Mouse (Mus musculus) lung, adult 2 months (tissue): ENCODE measurements around the gene Slc23a2. TPM values are rescaled to one million over a fixed set of nuclear protein-coding genes. Genes with fewer than 3 reads are reported as not detected.
A peak's percentile ranks its signal among the peaks of the same experiment; 100 is the strongest.

Experiments used
- DNase-seq: peaks from one replicate; pipeline ENCODE4 v3.0.0; 2022
- H3K4me1 ChIP-seq: fragments of 200-500 bp; 2 replicates; pipeline ENCODE4 v1.6.1; 2011; ENCODE audit warnings: low read length; ENCODE audit not compliant: control insufficient read depth, insufficient read depth
- H3K4me3 ChIP-seq: fragments of 200-500 bp; replicated peaks from 2 replicates; pipeline ENCODE3; 2011; ENCODE audit warnings: low read depth, mild to moderate bottlenecking, control low read depth, low read length; ENCODE audit errors: extremely low read depth
- CTCF ChIP-seq: fragments of 200-500 bp; IDR thresholded peaks from 2 replicates; pipeline ENCODE4 v1.5.1; 2011; ENCODE audit warnings: mild to moderate bottlenecking, low read length, control low read depth; ENCODE audit not compliant: insufficient read depth
- POLR2A ChIP-seq: fragments of 200-500 bp; IDR thresholded peaks from 2 replicates; pipeline ENCODE4 v1.6.1; 2011; ENCODE audit warnings: low read depth, mild to moderate bottlenecking, control low read depth, low read length, borderline replicate concordance; ENCODE audit errors: extremely low read depth
- WGBS: fragments of 180-500 bp; shearing (Covaris S2); methylation state at CpG from one replicate; pipeline ENCODE4 v1.1.7; 2018; 5-methylcytosine and 5-hydroxymethylcytosine counted together
- polyA plus RNA-seq: library from polyadenylated mRNA; depleted of rRNA; stranded (reverse); fragments of >200 nt; gene quantifications from 2 replicates; pipeline ENCODE4 v1.2.3, GENCODE M21; 2012; rRNA removed

Slc23a2 gene
- polyA plus RNA-seq = 82.2 and 83.1 TPM in 2 replicates

- peak; percentile 50 for DNase-seq
- H3K4me1 ChIP-seq = peaks cover 7% of the 10 kb centered on the region
- no peak; the same call in 1 of the 2 replicates for TF ChIP-seq POLR2A
- no peak for TF ChIP-seq CTCF
- peak within 1 kb of the TSS; percentile 81 for H3K4me3 ChIP-seq
- 1% methylated on average over 52 of the region's 68 CpGs for WGBS
Observed at GRCm38 (mm10) chr2:132144971-132145691, at the start of gene Slc23a2. TSS of gene Slc23a2 (minus strand) at chr2:132145108.

DNA sequence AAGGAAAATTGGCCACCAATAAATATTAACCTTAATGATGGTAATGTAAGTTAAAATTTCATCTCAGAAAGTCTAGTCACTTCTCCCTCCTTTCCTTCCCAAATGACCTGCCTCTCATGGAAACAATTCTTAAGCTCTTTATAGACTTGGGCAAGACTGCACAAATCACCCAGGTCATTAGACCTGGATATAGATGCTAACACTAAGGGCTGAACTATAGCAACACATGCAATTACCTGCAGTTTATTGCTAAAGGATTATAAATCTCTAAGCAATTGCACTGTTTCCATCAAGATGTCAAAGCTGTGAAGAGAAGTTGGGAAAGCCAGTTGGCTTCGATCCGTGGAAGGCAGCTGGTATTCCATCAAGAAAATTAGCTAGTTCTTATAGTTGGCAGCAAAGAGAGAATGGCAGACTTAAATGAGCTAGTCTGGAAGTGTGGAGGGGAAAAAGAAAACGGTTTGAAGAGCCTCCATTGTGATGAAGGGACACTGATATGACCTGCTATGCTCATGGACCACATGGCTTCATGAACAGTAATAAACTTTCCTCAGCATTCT lies 45.8 kb upstream of the Slc23a2 start:
- H3K4me1 ChIP-seq = no peaks in the 10 kb centered on the region
- no peak overlapping the region for H3K4me3 ChIP-seq
- TF ChIP-seq CTCF (no peak), POLR2A (no peak)
- no peak for DNase-seq
- WGBS = 81% methylated on average over 3 of the region's 3 CpGs

GRCm38 (mm10) chr2:132183874-132184273 lies 39.0 kb upstream of the Slc23a2 start:
- 73% methylated on average over 6 of the region's 6 CpGs for WGBS
- no peak for DNase-seq
- no peak for TF ChIP-seq CTCF
- no peak for TF ChIP-seq POLR2A
- Histone ChIP-seq H3K4me3 (no peak overlapping the region), H3K4me1 (no peaks in the 10 kb centered on the region)

DNA sequence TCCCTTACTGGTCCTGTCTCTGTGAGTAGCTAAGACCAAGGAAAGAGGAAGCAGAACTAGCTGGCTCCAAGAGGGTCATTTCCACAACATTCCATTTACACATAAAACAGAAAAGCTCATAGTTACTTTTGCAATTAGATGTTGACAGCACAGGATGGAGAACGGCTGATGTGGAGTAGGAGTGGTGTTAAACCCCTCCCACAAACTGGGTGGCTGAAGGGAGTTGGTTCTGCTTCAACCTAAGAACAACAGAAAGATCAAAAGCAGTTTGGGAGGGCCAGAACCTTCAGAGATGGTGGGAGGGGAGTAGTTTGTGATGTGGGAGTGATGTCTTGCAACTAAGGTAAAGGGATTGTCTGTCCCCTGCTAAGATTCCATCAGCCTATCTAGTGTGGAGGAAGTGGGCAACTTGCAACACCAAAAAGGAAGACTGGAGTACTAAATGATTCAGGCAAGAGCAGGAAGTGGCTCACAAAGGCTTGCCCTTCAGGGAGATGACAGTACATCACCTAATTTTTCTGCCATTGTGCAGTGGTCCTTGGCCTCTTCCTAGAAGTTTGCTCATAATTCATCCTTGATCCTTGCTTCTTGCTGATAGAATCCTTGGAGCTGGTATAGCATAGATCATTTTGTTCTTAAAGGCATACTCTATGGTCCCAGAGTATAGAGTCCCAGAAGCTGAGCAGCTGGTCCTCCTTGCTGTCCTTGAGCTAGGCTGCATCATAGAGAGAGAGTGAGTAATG lies 35.7 kb upstream of the Slc23a2 start:
- Histone ChIP-seq H3K4me1 (no peaks in the 10 kb centered on the region), H3K4me3 (no peak overlapping the region)
- WGBS = 22% methylated on average over 1 of the region's 1 CpGs
- no peak for DNase-seq
- TF ChIP-seq CTCF = no peak
- TF ChIP-seq POLR2A = no peak

DNA sequence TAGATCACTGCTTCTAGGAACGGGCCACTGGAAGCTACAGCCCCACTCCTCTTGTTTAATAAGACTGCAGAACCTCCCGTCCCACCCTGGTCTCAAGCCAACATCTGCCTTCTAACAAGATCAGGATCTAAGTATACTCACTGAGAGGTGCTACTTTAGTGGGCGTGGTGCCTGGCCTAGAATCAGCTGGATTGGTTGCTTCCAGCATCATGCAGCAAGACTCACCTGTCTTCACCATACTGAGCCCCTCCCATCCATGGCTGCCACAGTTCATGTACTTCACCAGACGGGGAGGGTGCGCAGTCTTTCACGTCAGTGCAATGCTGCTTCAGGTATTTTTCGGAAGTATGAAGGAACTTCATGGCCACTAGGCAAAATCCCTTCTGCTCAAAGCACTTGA lies 34.5 kb upstream of the Slc23a2 start:
- Histone ChIP-seq H3K4me1 (no peaks in the 10 kb centered on the region), H3K4me3 (no peak overlapping the region)
- no peak for DNase-seq
- 86% methylated on average over 7 of the region's 7 CpGs for WGBS
- TF ChIP-seq POLR2A (no peak), CTCF (no peak)

- no peak overlapping the region for H3K4me3 ChIP-seq
- TF ChIP-seq POLR2A (no peak), CTCF (no peak)
- no peak for DNase-seq
- 86% methylated on average over 9 of the region's 9 CpGs for WGBS
- H3K4me1 ChIP-seq = no peaks in the 10 kb centered on the region
Observed at GRCm38 (mm10) chr2:132177406-132177805, 32.5 kb upstream of the Slc23a2 start.

DNA sequence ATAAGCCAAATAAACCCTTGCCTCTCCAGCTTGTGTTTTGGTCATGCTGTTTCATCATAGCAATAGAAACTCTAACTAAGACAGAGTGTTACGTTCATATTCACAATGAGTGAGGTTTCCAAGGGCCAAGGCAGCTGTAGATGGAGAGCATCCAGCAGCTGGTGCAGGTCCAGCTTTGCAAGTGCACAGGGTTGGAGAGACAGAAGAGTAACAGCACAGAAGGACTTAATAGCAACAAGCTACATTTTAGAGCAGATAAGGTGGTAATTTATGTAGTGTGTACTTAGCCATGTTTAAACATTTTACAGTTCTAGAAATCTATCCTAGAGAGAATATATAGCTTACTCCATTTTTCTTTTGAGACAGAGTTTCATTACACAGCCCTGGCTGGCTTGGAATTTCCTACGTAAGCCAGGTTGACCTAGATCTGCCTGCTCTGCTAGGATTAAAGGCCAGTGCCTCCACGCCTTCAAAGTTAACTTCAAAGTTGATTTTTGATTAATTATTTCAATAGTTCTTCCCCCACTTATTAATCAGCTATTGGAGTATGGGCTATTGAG lies 31.5 kb upstream of the Slc23a2 start:
- WGBS = 65% methylated on average over 3 of the region's 3 CpGs
- Histone ChIP-seq H3K4me1 (no peaks in the 10 kb centered on the region), H3K4me3 (no peak overlapping the region)
- DNase-seq = no peak
- TF ChIP-seq POLR2A (no peak), CTCF (no peak)

DNA sequence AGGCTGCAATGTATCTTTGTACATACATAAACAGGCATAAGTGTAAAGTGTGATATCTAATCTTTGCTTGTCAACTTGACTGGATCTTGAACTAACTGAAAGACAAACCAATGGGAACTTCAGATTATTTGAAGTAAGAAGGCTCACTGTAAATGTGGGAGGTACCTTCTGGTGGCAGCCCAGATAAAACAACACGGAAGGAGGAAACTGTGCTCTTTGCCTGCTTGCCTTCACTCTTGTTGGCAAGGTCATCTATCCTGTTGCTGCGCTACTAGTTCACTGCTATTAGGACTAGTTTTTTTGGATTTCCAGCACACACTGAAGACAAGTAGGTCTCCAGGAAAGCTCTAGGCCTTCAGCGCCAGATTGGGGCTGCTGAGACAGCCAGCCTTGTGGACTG lies 29.1 kb upstream of the Slc23a2 start:
- Histone ChIP-seq H3K4me1 (no peaks in the 10 kb centered on the region), H3K4me3 (no peak overlapping the region)
- 87% methylated on average over 3 of the region's 3 CpGs for WGBS
- no peak for DNase-seq
- no peak for TF ChIP-seq CTCF

DNA sequence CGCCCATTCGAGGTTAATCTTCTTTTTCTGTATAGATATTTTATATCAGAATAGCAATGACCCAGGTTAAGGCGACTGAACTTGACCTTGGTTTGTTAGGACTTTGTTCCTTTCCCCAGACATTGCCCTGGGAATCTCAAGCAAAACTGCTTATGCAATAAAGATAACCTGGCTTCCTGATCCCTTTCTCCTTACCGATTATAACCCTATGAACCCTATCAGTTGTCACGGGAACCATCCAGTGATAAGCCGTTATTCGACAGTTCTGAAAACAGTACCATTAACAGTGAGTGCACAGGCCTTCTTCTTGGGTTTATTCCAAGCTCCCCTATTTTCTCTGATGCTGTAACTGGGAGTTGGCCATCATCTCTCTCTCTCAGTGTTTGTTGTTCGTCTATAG lies 27.0 kb upstream of the Slc23a2 start:
- Histone ChIP-seq H3K4me1 (no peaks in the 10 kb centered on the region), H3K4me3 (no peak overlapping the region)
- 60% methylated on average over 8 of the region's 8 CpGs for WGBS
- DNase-seq = no peak
- no peak for TF ChIP-seq POLR2A
- TF ChIP-seq CTCF = no peak

DNA sequence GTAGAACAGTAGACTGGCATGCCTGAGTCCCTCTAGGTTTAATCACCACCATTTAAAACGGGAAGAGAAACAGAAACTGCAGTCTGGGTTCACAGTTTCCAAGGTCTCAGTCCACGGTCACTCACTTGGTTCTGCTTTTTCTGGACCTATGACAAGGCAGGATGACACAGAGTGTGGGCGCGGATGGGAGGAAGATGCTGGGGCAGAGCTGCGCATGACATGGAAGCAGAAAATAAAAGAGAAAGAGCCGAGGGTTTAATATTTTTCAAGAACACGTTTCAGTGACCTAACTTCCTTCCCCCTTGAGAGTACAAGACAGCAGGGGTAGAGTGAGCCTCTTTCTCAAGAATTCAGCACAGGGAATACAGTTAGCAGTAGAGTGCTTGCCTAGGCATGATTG lies 24.2 kb upstream of the Slc23a2 start:
- 70% methylated on average over 7 of the region's 7 CpGs for WGBS
- TF ChIP-seq CTCF = no peak
- H3K4me1 ChIP-seq = no peaks in the 10 kb centered on the region
- H3K4me3 ChIP-seq = no peak overlapping the region
- no peak for DNase-seq
